Mouse (Mus musculus) stomach, embryonic 16.5 days (tissue): ENCODE measurements around the gene Itga3. TPM values are rescaled to one million over a fixed set of nuclear protein-coding genes. Genes with fewer than 3 reads are reported as not detected.

Source experiments
- ATAC-seq: fragments of 200-750 bp; cut with Nextera tagmentation; 2 replicates; pipeline ENCODE4 v1.8.0; 2017; ENCODE audit warnings: moderate number of reproducible peaks, moderate TSS enrichment; ENCODE audit not compliant: insufficient read depth, low FRiP score
- H3K27ac ChIP-seq: fragments of 300-500 bp; sonication (generic); 2 replicates; pipeline ENCODE4 v1.5.1; 2014; ENCODE audit warnings: low read length
- H3K27me3 ChIP-seq: fragments of 300-500 bp; sonication (generic); 2 replicates; pipeline ENCODE4 v1.6.1; 2014; ENCODE audit warnings: low read length, control low read depth, mixed read lengths; ENCODE audit not compliant: control insufficient read depth, insufficient read depth
- H3K36me3 ChIP-seq: fragments of 300-500 bp; sonication (generic); 2 replicates; pipeline ENCODE4 v1.6.1; 2014; ENCODE audit warnings: low read length; ENCODE audit not compliant: control insufficient read depth, insufficient read depth
- H3K4me1 ChIP-seq: fragments of 300-500 bp; sonication (generic); 2 replicates; pipeline ENCODE4 v1.6.1; 2014; ENCODE audit warnings: low read length, control low read depth, mixed read lengths; ENCODE audit not compliant: control insufficient read depth, insufficient read depth
- H3K4me2 ChIP-seq: fragments of 300-500 bp; sonication (generic); 2 replicates; pipeline ENCODE4 v1.6.1; 2014; ENCODE audit warnings: low read depth, low read length, mixed read lengths
- H3K4me3 ChIP-seq: fragments of 300-500 bp; sonication (generic); replicated peaks from 2 replicates; pipeline ENCODE4 v1.5.1; 2014; ENCODE audit warnings: mild to moderate bottlenecking, low read length
- H3K9ac ChIP-seq: fragments of 300-500 bp; sonication (generic); 2 replicates; pipeline ENCODE4 v1.6.1; 2014; ENCODE audit warnings: low read length
- H3K9me3 ChIP-seq: fragments of 300-500 bp; sonication (generic); replicated peaks from 2 replicates; pipeline ENCODE4 v1.6.1; 2016; ENCODE audit warnings: low read length, control low read depth; ENCODE audit not compliant: control insufficient read depth
- WGBS: fragments of 180-500 bp; shearing (Covaris S2); extraction: QIAGEN DNeasy Blood & Tissue Kit; methylation state at CpG from one replicate; pipeline ENCODE4 v1.1.7; 2014; 5-methylcytosine and 5-hydroxymethylcytosine counted together
- polyA plus RNA-seq: library from polyadenylated mRNA; unstranded; fragments of >200 nt; fragmentation: Nextera tagmentation; extraction: Ambion mirVana; gene quantifications from 2 replicates; pipeline ENCODE4 v1.2.1, GENCODE M21; 2015

The Itga3 gene
- polyA plus RNA-seq, 1 experiment from 2014 or later: 19.4 TPM

- ATAC-seq: no peak
- WGBS: 43% methylated on average over 13 of the region's 13 CpGs
- Histone ChIP-seq H3K4me1 (peaks cover 12% of the 10 kb centered on the region), H3K9ac (no peak overlapping the region), H3K4me2 (no peak overlapping the region), H3K4me3 (no peak overlapping the region), H3K27me3 (no peaks in the 10 kb centered on the region), H3K9me3 (no peaks in the 10 kb centered on the region), H3K36me3 (peaks cover 7% of the 10 kb centered on the region; the same call in 1 of the 2 replicates), H3K27ac (no peak overlapping the region)
Measured at GRCm38 (mm10) chr11:95027850-95028470, 48.6 kb downstream of the Itga3 start.

- 85% methylated on average over 6 of the region's 6 CpGs for WGBS
- peaks cover 11% of the 10 kb centered on the region for H3K4me1 ChIP-seq
- no peak for ATAC-seq
- no peak overlapping the region for H3K4me3 ChIP-seq
- H3K4me2 ChIP-seq: no peak overlapping the region
- no peaks in the 10 kb centered on the region for H3K27me3 ChIP-seq
- no peak overlapping the region for H3K9ac ChIP-seq
- peaks cover 7% of the 10 kb centered on the region; the same call in 1 of the 2 replicates for H3K36me3 ChIP-seq
- H3K9me3 ChIP-seq: no peaks in the 10 kb centered on the region
- no peak overlapping the region for H3K27ac ChIP-seq
Measured at GRCm38 (mm10) chr11:95026849-95027248, 49.8 kb downstream of the Itga3 start.

GRCm38 (mm10) chr11:95026090-95026542 lies 50.5 kb downstream of the Itga3 start:
- H3K4me2 ChIP-seq: no peak overlapping the region
- no peaks in the 10 kb centered on the region for H3K9me3 ChIP-seq
- H3K4me3 ChIP-seq: no peak overlapping the region
- 54% methylated on average over 6 of the region's 6 CpGs for WGBS
- H3K36me3 ChIP-seq: peaks cover 9% of the 10 kb centered on the region; the same call in 1 of the 2 replicates
- H3K9ac ChIP-seq: no peak overlapping the region
- ATAC-seq: peak; percentile 74; the same call in 1 of the 2 replicates
- H3K27ac ChIP-seq: peak overlapping the region; percentile 34; the same call in 1 of the 2 replicates
- peaks cover 11% of the 10 kb centered on the region for H3K4me1 ChIP-seq
- H3K27me3 ChIP-seq: no peaks in the 10 kb centered on the region

DNA sequence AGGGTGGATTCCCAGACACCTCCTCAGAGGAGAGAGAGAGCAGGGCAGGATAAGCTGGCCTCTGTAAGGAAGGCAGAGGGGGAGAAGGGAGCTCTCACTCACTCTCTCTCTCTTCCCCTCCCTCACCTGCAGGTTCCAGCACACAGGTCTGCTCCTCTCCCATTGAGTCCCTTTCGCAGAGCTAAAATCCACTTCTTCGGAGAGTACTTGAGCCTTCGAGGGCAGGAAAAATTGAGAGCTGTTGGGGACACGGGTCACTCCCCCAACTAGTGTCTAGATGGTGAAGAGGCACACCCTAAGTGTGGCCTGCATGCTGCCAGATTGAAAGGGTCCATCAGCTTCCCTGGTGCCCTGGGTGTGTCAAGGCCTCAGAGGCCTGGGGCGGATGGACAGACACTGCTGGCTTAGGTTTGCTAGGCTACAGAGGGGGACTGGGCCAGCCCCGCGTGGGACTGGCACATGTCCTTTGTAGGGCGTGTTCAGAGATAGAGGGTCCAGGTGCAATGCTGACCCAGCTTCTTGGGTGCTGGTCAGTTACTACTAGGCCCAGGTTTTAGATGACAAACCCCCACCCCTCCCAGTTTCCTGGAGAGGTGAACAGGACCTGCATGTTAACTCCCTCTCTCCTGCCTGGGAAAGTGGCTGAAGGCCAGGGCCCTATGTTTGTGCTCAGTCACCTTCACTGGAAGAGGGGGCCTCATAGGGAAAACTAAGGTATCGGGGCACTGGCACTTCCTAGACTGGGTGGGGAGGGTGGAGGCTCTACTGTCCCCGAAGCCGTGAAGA lies 51.2 kb downstream of the Itga3 start:
- peaks cover 10% of the 10 kb centered on the region; the same call in 1 of the 2 replicates for H3K36me3 ChIP-seq
- no peak overlapping the region; the same call in 1 of the 2 replicates for H3K9ac ChIP-seq
- no peak overlapping the region for H3K4me3 ChIP-seq
- ATAC-seq: peak; percentile 6; the same call in 1 of the 2 replicates
- H3K4me1 ChIP-seq: peaks cover 11% of the 10 kb centered on the region
- H3K4me2 ChIP-seq: no peak overlapping the region
- 74% methylated on average over 11 of the region's 11 CpGs for WGBS
- H3K27ac ChIP-seq: peak overlapping the region; percentile 34; the same call in 1 of the 2 replicates
- no peaks in the 10 kb centered on the region for H3K27me3 ChIP-seq
- H3K9me3 ChIP-seq: no peaks in the 10 kb centered on the region

- Histone ChIP-seq H3K4me1 (peaks cover 11% of the 10 kb centered on the region), H3K27ac (no peak overlapping the region), H3K9ac (no peak overlapping the region), H3K4me3 (no peak overlapping the region), H3K36me3 (peaks cover 10% of the 10 kb centered on the region; the same call in 1 of the 2 replicates), H3K9me3 (no peaks in the 10 kb centered on the region), H3K4me2 (no peak overlapping the region), H3K27me3 (no peaks in the 10 kb centered on the region)
- 70% methylated on average over 29 of the region's 29 CpGs for WGBS
- ATAC-seq: no peak
Measured at GRCm38 (mm10) chr11:95024439-95025184, 52.0 kb downstream of the Itga3 start.

DNA sequence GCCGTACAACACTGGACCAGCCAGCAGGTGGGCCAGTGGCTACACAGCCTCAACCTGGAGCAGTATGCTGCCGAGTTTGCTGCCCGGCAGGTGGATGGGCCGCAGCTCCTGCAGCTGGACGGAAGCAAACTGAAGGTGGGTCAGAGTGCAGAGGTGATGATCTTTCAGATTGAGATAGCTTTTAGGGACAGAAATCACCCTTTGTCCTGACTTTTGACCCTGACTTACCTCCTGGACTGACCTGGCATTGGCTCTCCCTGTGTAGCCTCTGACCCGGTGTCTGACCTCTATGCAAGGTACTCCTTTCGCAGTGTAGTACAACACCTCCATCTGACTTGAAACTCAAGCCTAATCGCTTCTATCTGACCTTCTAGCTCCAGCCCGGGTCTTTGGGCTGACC lies 53.1 kb downstream of the Itga3 start:
- no peak overlapping the region for H3K4me3 ChIP-seq
- no peak overlapping the region for H3K27ac ChIP-seq
- no peaks in the 10 kb centered on the region for H3K9me3 ChIP-seq
- peaks cover 11% of the 10 kb centered on the region for H3K4me1 ChIP-seq
- 94% methylated on average over 9 of the region's 9 CpGs for WGBS
- no peak for ATAC-seq
- peaks cover 10% of the 10 kb centered on the region; the same call in 1 of the 2 replicates for H3K36me3 ChIP-seq
- H3K27me3 ChIP-seq: no peaks in the 10 kb centered on the region
- no peak overlapping the region for H3K9ac ChIP-seq
- H3K4me2 ChIP-seq: no peak overlapping the region

- Histone ChIP-seq H3K4me3 (no peak overlapping the region), H3K27me3 (no peaks in the 10 kb centered on the region), H3K27ac (no peak overlapping the region), H3K9me3 (no peaks in the 10 kb centered on the region), H3K9ac (no peak overlapping the region), H3K36me3 (peaks cover 10% of the 10 kb centered on the region; the same call in 1 of the 2 replicates), H3K4me1 (peaks cover 11% of the 10 kb centered on the region), H3K4me2 (no peak overlapping the region)
- no peak for ATAC-seq
- 78% methylated on average over 10 of the region's 10 CpGs for WGBS
Measured at GRCm38 (mm10) chr11:95022237-95022992, 54.2 kb downstream of the Itga3 start.

GRCm38 (mm10) chr11:95015484-95015883 lies 61.1 kb downstream of the Itga3 start:
- Histone ChIP-seq H3K4me2 (no peak overlapping the region), H3K9ac (no peak overlapping the region), H3K9me3 (no peaks in the 10 kb centered on the region), H3K36me3 (no peaks in the 10 kb centered on the region), H3K4me1 (peaks cover 21% of the 10 kb centered on the region), H3K4me3 (no peak overlapping the region), H3K27me3 (no peaks in the 10 kb centered on the region), H3K27ac (no peak overlapping the region)
- ATAC-seq: no peak
- 69% methylated on average over 3 of the region's 3 CpGs for WGBS
